Mouse (Mus musculus) hindbrain, postnatal 0 days (tissue): Measurements from ENCODE around the gene Il12rb2. TPM values are rescaled to one million over a fixed set of nuclear protein-coding genes. Genes with fewer than 3 reads are reported as not detected.

Experiments
- ATAC-seq: fragments of 200-750 bp; cut with Nextera tagmentation; 2 replicates; pipeline ENCODE4 v1.8.0; 2017; ENCODE audit warnings: mild to moderate bottlenecking, moderate TSS enrichment, moderate library complexity
- DNase-seq: peaks from one replicate; pipeline ENCODE4 v3.0.0-alpha.2; 2015; ENCODE audit warnings: low spot score
- H3K27ac ChIP-seq: fragments of 300-500 bp; sonication (generic); 2 replicates; pipeline ENCODE4 v1.5.1; 2014; ENCODE audit warnings: mild to moderate bottlenecking
- H3K27me3 ChIP-seq: fragments of 300-500 bp; sonication (generic); 2 replicates; pipeline ENCODE4 v1.6.1; 2014; ENCODE audit warnings: low read length, mixed read lengths; ENCODE audit not compliant: insufficient read depth
- H3K36me3 ChIP-seq: fragments of 300-500 bp; sonication (generic); 2 replicates; pipeline ENCODE4 v1.6.1; 2014; ENCODE audit warnings: low read length, mixed read lengths; ENCODE audit not compliant: insufficient read depth
- H3K4me1 ChIP-seq: fragments of 300-500 bp; sonication (generic); 2 replicates; pipeline ENCODE4 v1.6.1; 2014; ENCODE audit warnings: antibody characterized with exemption, low read length, mixed read lengths; ENCODE audit not compliant: insufficient read depth
- H3K4me2 ChIP-seq: fragments of 300-500 bp; sonication (generic); 2 replicates; pipeline ENCODE4 v1.6.1; 2014; ENCODE audit warnings: low read depth, mild to moderate bottlenecking, low read length, moderate library complexity, mixed read lengths
- H3K4me3 ChIP-seq: fragments of 300-500 bp; sonication (generic); 2 replicates; pipeline ENCODE4 v1.5.1; 2014; ENCODE audit warnings: low read length
- H3K9ac ChIP-seq: fragments of 300-500 bp; sonication (generic); replicated peaks from 2 replicates; pipeline ENCODE4 v1.6.1; 2014; ENCODE audit warnings: mild to moderate bottlenecking, low read length, moderate library complexity, mixed read lengths
- H3K9me3 ChIP-seq: fragments of 300-500 bp; sonication (generic); 2 replicates; pipeline ENCODE4 v1.6.1; 2016; ENCODE audit warnings: low read length, mixed read lengths
- CTCF ChIP-seq: IDR thresholded peaks from 2 replicates; pipeline ENCODE4 v1.5.1; 2016; ENCODE audit warnings: antibody characterized with exemption, control low read depth, low read depth
- WGBS: fragments of 180-500 bp; shearing (Covaris S2); extraction: QIAGEN DNeasy Blood & Tissue Kit; methylation state at CpG from one replicate; pipeline ENCODE4 v1.1.7; 2014; 5-methylcytosine and 5-hydroxymethylcytosine counted together
- polyA plus RNA-seq: library from polyadenylated mRNA; unstranded; fragments of >200 nt; fragmentation: Nextera tagmentation; extraction: Ambion mirVana; gene quantifications from 2 replicates; pipeline ENCODE4 v1.2.1, GENCODE M21; 2015
- total RNA-seq: library from RNA; depleted of rRNA; stranded (reverse); fragments of >200 nt; gene quantifications from 2 replicates; pipeline ENCODE4 v1.2.3, GENCODE M21; 2014; rRNA removed

The Il12rb2 gene
- total and polyA plus RNA-seq, 2 experiments from 2014 or later: 0.10 TPM; not detected in 1

- Histone ChIP-seq H3K9ac (peak overlapping the region; percentile 54), H3K4me2 (peak overlapping the region; percentile 67), H3K36me3 (no peaks in the 10 kb centered on the region), H3K4me3 (peak overlapping the region; percentile 85), H3K4me1 (peaks cover 8% of the 10 kb centered on the region; the same call in 1 of the 2 replicates), H3K27me3 (no peaks in the 10 kb centered on the region), H3K9me3 (no peaks in the 10 kb centered on the region), H3K27ac (peak overlapping the region; percentile 93)
- no peak for TF ChIP-seq CTCF
- DNase-seq: peak; percentile 42
- under 1% methylated on average over 23 of the region's 23 CpGs for WGBS
- ATAC-seq: peak; percentile 73
These were observed 109.8 kb downstream of the Il12rb2 start for GRCm38 (mm10) chr6:67266159-67266657.

GRCm38 (mm10) chr6:67264935-67265334, 111.1 kb downstream of the Il12rb2 start:
- no peak for ATAC-seq
- Histone ChIP-seq H3K36me3 (no peaks in the 10 kb centered on the region), H3K27me3 (no peaks in the 10 kb centered on the region), H3K27ac (no peak overlapping the region), H3K9me3 (no peaks in the 10 kb centered on the region), H3K4me1 (peaks cover 8% of the 10 kb centered on the region; the same call in 1 of the 2 replicates), H3K4me2 (no peak overlapping the region), H3K4me3 (no peak overlapping the region), H3K9ac (no peak overlapping the region)
- WGBS: 92% methylated on average over 7 of the region's 7 CpGs
- DNase-seq: no peak
- no peak for TF ChIP-seq CTCF

GRCm38 (mm10) chr6:67251095-67251494, 124.9 kb downstream of the Il12rb2 start:
- Histone ChIP-seq H3K36me3 (no peaks in the 10 kb centered on the region), H3K4me2 (no peak overlapping the region), H3K27ac (no peak overlapping the region), H3K4me1 (no peaks in the 10 kb centered on the region), H3K9ac (no peak overlapping the region), H3K9me3 (no peaks in the 10 kb centered on the region), H3K27me3 (no peaks in the 10 kb centered on the region), H3K4me3 (no peak overlapping the region)
- WGBS: 95% methylated on average over 4 of the region's 4 CpGs
- ATAC-seq (no peak), DNase-seq (no peak)
- TF ChIP-seq CTCF: no peak

GRCm38 (mm10) chr6:67244451-67244850, 131.5 kb downstream of the Il12rb2 start:
- no peaks in the 10 kb centered on the region for H3K9me3 ChIP-seq
- no peak overlapping the region for H3K4me3 ChIP-seq
- no peak for TF ChIP-seq CTCF
- no peak overlapping the region for H3K4me2 ChIP-seq
- 85% methylated on average over 5 of the region's 5 CpGs for WGBS
- no peaks in the 10 kb centered on the region for H3K36me3 ChIP-seq
- H3K9ac ChIP-seq: no peak overlapping the region
- no peak overlapping the region for H3K27ac ChIP-seq
- no peaks in the 10 kb centered on the region for H3K4me1 ChIP-seq
- no peak for DNase-seq
- no peak for ATAC-seq
- no peaks in the 10 kb centered on the region for H3K27me3 ChIP-seq

GRCm38 (mm10) chr6:67243765-67244420, 132.1 kb downstream of the Il12rb2 start:
- WGBS: 92% methylated on average over 7 of the region's 7 CpGs
- no peak overlapping the region for H3K4me3 ChIP-seq
- H3K9me3 ChIP-seq: no peaks in the 10 kb centered on the region
- H3K27me3 ChIP-seq: no peaks in the 10 kb centered on the region
- H3K9ac ChIP-seq: no peak overlapping the region
- H3K4me2 ChIP-seq: no peak overlapping the region
- H3K4me1 ChIP-seq: no peaks in the 10 kb centered on the region
- no peaks in the 10 kb centered on the region for H3K36me3 ChIP-seq
- ATAC-seq (no peak), DNase-seq (no peak)
- TF ChIP-seq CTCF: no peak
- no peak overlapping the region for H3K27ac ChIP-seq

Other genes starting within 250 kb of the Il12rb2 start
- 134 and 177 TPM in 2 replicates for gene Serbp1, start 138.0 kb downstream of the Il12rb2 start, total RNA-seq
- gene Serbp1, start 138.0 kb downstream of the Il12rb2 start, polyA plus RNA-seq: 283 and 302 TPM in 2 replicates
- gene Il23r, start 115.7 kb upstream of the Il12rb2 start, total RNA-seq: 0.07 and 0.16 TPM in 2 replicates
- gene Il23r, start 115.7 kb upstream of the Il12rb2 start, polyA plus RNA-seq: 0.08 and 0.11 TPM in 2 replicates
- 1.4 and 3.5 TPM in 2 replicates for gene Tacstd2, start 159.6 kb upstream of the Il12rb2 start, total RNA-seq
- gene Tacstd2, start 159.6 kb upstream of the Il12rb2 start, polyA plus RNA-seq: 2.0 and 2.4 TPM in 2 replicates